Mouse (Mus musculus): ENCODE results near the gene Gm2026. TPM values are rescaled to one million over a fixed set of nuclear protein-coding genes. Genes with fewer than 3 reads are reported as not detected.

Gene Gm2026
- 5.7 and 6.9 TPM in 2 replicates for polyA plus RNA-seq (2012; rRNA removed)

GRCm38 (mm10) chr2:175965031-175965430, at the start of gene Gm2026:
Gene Gm2026, plus strand, starts transcription at chr2:175965331.

GRCm38 (mm10) chr2:175931000-175931399, 34.1 kb upstream of the Gm2026 start, which contains the start of gene Zfp966:
Gene Zfp966, minus strand, starts transcription at chr2:175931100.

Other genes starting within 250 kb of the Gm2026 start
- gene Gm2007, start 223.8 kb upstream of the Gm2026 start, polyA plus RNA-seq (2012; rRNA removed), result not detected in 2 replicates
- 4.3 and 4.4 TPM in 2 replicates for gene Gm14288, start 164.2 kb upstream of the Gm2026 start, polyA plus RNA-seq (2012; rRNA removed)
- 7.8 TPM in 2 replicates for gene Gm6710, start 96.1 kb upstream of the Gm2026 start, polyA plus RNA-seq (2012; rRNA removed)
- gene Zfp966, start 34.2 kb upstream of the Gm2026 start, polyA plus RNA-seq (2012; rRNA removed), result 5.7 and 6.1 TPM in 2 replicates
- gene Gm2004, start 184.5 kb downstream of the Gm2026 start, polyA plus RNA-seq (2012; rRNA removed), result 0.68 and 0.96 TPM in 2 replicates